Mouse (Mus musculus) heart, embryonic 11.5 days (tissue): ENCODE results near the gene H2al1c. TPM values are rescaled to one million over a fixed set of nuclear protein-coding genes. Genes with fewer than 3 reads are reported as not detected.
"Not testable (repeated sequence)": the region's sequence is repeated elsewhere in the genome, so short reads cannot be mapped to it uniquely, and the experiment has no call there.

ENCODE experiments used
- ATAC-seq: fragments of 200-750 bp; cut with Nextera tagmentation; replicated peaks from 2 replicates; pipeline ENCODE4 v1.8.0; 2017; ENCODE audit warnings: moderate library complexity; ENCODE audit not compliant: insufficient number of reproducible peaks, low FRiP score, low TSS enrichment
- H3K27ac ChIP-seq: fragments of 300-500 bp; sonication (generic); 2 replicates; pipeline ENCODE4 v1.5.1; 2014; ENCODE audit warnings: mild to moderate bottlenecking, low read depth, low read length
- H3K27me3 ChIP-seq: fragments of 300-500 bp; sonication (generic); 2 replicates; pipeline ENCODE4 v1.6.1; 2014; ENCODE audit warnings: mild to moderate bottlenecking, low read length, mixed read lengths; ENCODE audit not compliant: control insufficient read depth, insufficient read depth
- H3K36me3 ChIP-seq: fragments of 300-500 bp; sonication (generic); 2 replicates; pipeline ENCODE4 v1.6.1; 2014; ENCODE audit warnings: mild to moderate bottlenecking, low read length, moderate library complexity, mixed read lengths; ENCODE audit not compliant: control insufficient read depth, insufficient read depth
- H3K4me1 ChIP-seq: fragments of 300-500 bp; sonication (generic); 2 replicates; pipeline ENCODE4 v1.6.1; 2014; ENCODE audit warnings: low read length; ENCODE audit not compliant: control insufficient read depth, insufficient read depth
- H3K4me2 ChIP-seq: fragments of 300-500 bp; sonication (generic); 2 replicates; pipeline ENCODE4 v1.6.1; 2014; ENCODE audit warnings: mild to moderate bottlenecking, moderate library complexity
- H3K4me3 ChIP-seq: fragments of 300-500 bp; sonication (generic); 2 replicates; pipeline ENCODE4 v1.5.1; 2014; ENCODE audit warnings: low read depth, low read length
- H3K9ac ChIP-seq: fragments of 300-500 bp; sonication (generic); 2 replicates; pipeline ENCODE4 v1.6.1; 2014; ENCODE audit warnings: mild to moderate bottlenecking, low read depth, low read length, moderate library complexity
- H3K9me3 ChIP-seq: fragments of 300-500 bp; sonication (generic); replicated peaks from 2 replicates; pipeline ENCODE4 v1.6.1; 2016; ENCODE audit warnings: low read length; ENCODE audit not compliant: control insufficient read depth
- WGBS: fragments of 180-500 bp; shearing (Covaris S2); extraction: QIAGEN DNeasy Blood & Tissue Kit; methylation state at CpG from one replicate; pipeline ENCODE4 v1.1.7; 2014; ENCODE audit not compliant: insufficient replicate concordance; 5-methylcytosine and 5-hydroxymethylcytosine counted together
- polyA plus RNA-seq: library from polyadenylated mRNA; unstranded; fragments of >200 nt; fragmentation: Nextera tagmentation; extraction: Ambion mirVana; gene quantifications from 2 replicates; pipeline ENCODE4 v1.2.1, GENCODE M21; 2014

H2al1c gene
- polyA plus RNA-seq: not detected in 2 replicates

GRCm38 (mm10) chrX:11305355-11305754, at the start of gene H2al1c:
TSS of gene H2al1c (plus strand) at chrX:11305655.
- H3K4me2 ChIP-seq: not testable (repeated sequence)

DNA sequence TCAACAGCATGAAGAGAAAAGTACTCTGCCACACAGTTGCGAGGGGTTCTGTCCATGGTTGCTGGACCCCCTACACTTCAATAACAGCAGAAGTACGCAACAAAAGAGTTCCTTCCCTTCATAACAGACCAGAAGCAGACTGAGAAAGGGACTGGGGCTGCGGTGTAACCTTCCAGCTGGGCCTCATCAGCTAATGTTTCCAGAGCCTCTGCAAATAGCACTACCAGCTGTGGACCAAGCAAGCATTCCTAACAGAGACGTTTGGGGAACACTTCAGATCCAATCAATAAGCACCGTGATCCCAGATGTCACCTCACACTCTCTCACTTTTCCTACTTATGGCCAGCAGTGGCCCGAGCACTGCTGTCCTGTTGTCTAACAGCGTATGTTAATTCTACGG, 40.5 kb upstream of the H2al1c start:
- no peak overlapping the region for H3K27ac ChIP-seq
- H3K4me1 ChIP-seq: no peaks in the 10 kb centered on the region
- WGBS: 68% methylated on average over 8 of the region's 8 CpGs
- H3K9ac ChIP-seq: no peak overlapping the region
- ATAC-seq: no peak
- H3K9me3 ChIP-seq: no peaks in the 10 kb centered on the region
- no peak overlapping the region for H3K4me3 ChIP-seq
- H3K27me3 ChIP-seq: no peaks in the 10 kb centered on the region
- no peaks in the 10 kb centered on the region for H3K36me3 ChIP-seq
- no peak overlapping the region for H3K4me2 ChIP-seq

More at GRCm38 (mm10) chrX:11305355-11305754, at the start of gene H2al1c:
- not testable (repeated sequence) for H3K4me1 ChIP-seq, H3K27ac ChIP-seq, H3K9ac ChIP-seq, H3K9me3 ChIP-seq, H3K27me3 ChIP-seq, H3K4me3 ChIP-seq, H3K36me3 ChIP-seq, ATAC-seq
- WGBS: 33% methylated on average over 1 of the region's 6 CpGs

GRCm38 (mm10) chrX:11267791-11268190, 37.7 kb upstream of the H2al1c start:
- Histone ChIP-seq H3K27ac (no peak overlapping the region), H3K36me3 (no peaks in the 10 kb centered on the region), H3K4me1 (no peaks in the 10 kb centered on the region), H3K4me2 (no peak overlapping the region), H3K9me3 (no peaks in the 10 kb centered on the region), H3K27me3 (no peaks in the 10 kb centered on the region), H3K4me3 (no peak overlapping the region), H3K9ac (no peak overlapping the region)
- ATAC-seq: no peak
- 58% methylated on average over 7 of the region's 7 CpGs for WGBS

- no peak for ATAC-seq
- H3K4me1 ChIP-seq: no peaks in the 10 kb centered on the region
- no peak overlapping the region for H3K27ac ChIP-seq
- H3K9me3 ChIP-seq: no peaks in the 10 kb centered on the region
- no peak overlapping the region for H3K4me2 ChIP-seq
- H3K36me3 ChIP-seq: no peaks in the 10 kb centered on the region
- H3K9ac ChIP-seq: no peak overlapping the region
- no peaks in the 10 kb centered on the region for H3K27me3 ChIP-seq
- WGBS: 82% methylated on average over 3 of the region's 3 CpGs
- no peak overlapping the region for H3K4me3 ChIP-seq
Measured at GRCm38 (mm10) chrX:11269074-11269473, 36.4 kb upstream of the H2al1c start.

DNA sequence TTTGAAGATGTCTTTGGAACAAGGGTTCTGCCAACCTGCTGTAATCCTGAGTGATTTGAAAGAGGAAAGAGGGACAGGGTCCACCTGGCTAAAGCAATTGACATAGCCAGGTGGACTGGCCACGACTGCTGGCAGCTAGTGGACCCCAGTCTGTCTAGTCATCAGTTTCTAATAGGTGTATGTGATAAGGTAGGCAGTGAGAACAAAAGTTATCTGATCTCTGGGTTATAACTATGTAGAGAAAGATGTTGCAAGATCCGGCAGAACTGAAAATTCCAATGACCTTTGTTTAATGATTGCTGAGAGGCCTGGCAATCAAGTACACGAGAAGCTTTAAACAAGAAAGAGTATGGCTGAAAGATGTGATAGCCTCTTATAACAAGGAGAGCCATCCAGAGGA, 32.3 kb upstream of the H2al1c start:
- no peak for ATAC-seq

GRCm38 (mm10) chrX:11277083-11277482, 28.4 kb upstream of the H2al1c start:
- Histone ChIP-seq H3K9ac (no peak overlapping the region), H3K4me1 (no peaks in the 10 kb centered on the region), H3K27ac (no peak overlapping the region), H3K36me3 (no peaks in the 10 kb centered on the region), H3K9me3 (no peaks in the 10 kb centered on the region), H3K4me2 (no peak overlapping the region), H3K4me3 (no peak overlapping the region), H3K27me3 (no peaks in the 10 kb centered on the region)
- ATAC-seq: no peak
- WGBS: 68% methylated on average over 6 of the region's 6 CpGs

More for the DNA sequence above, 32.3 kb upstream of the H2al1c start:
- Histone ChIP-seq H3K27ac (no peak overlapping the region), H3K4me3 (no peak overlapping the region), H3K9ac (no peak overlapping the region), H3K9me3 (no peaks in the 10 kb centered on the region), H3K27me3 (no peaks in the 10 kb centered on the region), H3K36me3 (no peaks in the 10 kb centered on the region), H3K4me2 (no peak overlapping the region), H3K4me1 (no peaks in the 10 kb centered on the region)
- 72% methylated on average over 3 of the region's 3 CpGs for WGBS

DNA sequence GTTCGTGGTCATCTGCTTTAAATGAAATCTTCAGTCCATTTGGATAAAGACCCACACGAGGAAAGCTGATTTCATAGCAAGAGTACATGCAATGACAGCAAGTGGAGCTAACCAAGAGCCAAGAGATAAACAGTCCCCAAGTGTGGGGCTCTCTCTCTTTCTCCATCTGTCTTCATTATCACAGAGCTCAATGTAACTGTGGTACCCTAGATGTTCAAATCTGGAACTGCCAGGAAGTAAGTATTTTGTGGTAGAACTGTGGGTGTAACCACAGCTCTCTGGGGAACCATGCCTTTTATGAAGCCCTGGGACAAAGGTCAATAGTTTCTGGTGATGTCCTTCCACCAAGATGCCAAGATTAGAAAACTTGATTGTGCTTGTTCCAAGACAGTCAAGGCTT, 24.7 kb upstream of the H2al1c start:
- 0 out of 2 replicates have a peak, but pooled peaks cover 2% of the 10 kb centered on the region for H3K27me3 ChIP-seq
- no peak overlapping the region for H3K9ac ChIP-seq
- no peak overlapping the region for H3K4me2 ChIP-seq
- no peaks in the 10 kb centered on the region for H3K4me1 ChIP-seq
- H3K4me3 ChIP-seq: no peak overlapping the region
- no peaks in the 10 kb centered on the region for H3K36me3 ChIP-seq
- WGBS: 60% methylated on average over 2 of the region's 2 CpGs
- ATAC-seq: no peak
- no peak overlapping the region for H3K27ac ChIP-seq
- no peaks in the 10 kb centered on the region for H3K9me3 ChIP-seq

DNA sequence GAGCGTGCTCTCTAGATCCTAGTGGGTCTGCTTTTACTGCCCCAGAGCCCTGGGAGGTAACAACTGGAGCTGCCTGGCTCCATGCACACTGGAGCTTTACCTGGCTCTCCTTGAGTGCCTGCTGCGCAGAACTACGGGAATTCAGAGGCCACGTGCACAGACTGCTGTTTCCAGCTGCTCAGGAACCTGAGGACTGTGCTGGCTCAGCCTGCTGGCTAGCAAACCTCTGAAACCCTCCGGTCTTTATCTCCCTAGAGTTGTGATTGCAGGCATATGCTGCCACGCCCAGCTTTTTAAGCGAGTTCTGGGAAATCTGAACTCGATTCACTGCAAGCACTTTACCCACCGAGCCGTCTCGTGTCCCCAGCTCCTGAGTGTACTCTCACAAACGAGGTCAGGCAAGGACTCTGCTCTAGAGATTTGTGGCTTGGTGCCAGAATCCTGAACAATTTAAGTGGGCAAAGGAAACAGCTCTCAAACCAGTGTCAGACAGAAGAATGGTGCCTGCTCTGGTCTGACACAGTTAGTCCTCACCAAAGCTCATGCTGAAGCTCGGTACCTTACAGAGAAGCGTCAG, 17.1 kb upstream of the H2al1c start:
- no peak overlapping the region for H3K9ac ChIP-seq
- H3K27ac ChIP-seq: no peak overlapping the region
- H3K27me3 ChIP-seq: peaks cover 5% of the 10 kb centered on the region; the same call in 1 of the 2 replicates
- 48% methylated on average over 14 of the region's 14 CpGs for WGBS
- H3K4me1 ChIP-seq: no peaks in the 10 kb centered on the region
- no peak for ATAC-seq
- no peak overlapping the region for H3K4me2 ChIP-seq
- no peaks in the 10 kb centered on the region for H3K36me3 ChIP-seq
- no peak overlapping the region for H3K4me3 ChIP-seq
- no peaks in the 10 kb centered on the region for H3K9me3 ChIP-seq

- WGBS: 55% methylated on average over 4 of the region's 4 CpGs
- no peaks in the 10 kb centered on the region for H3K36me3 ChIP-seq
- no peaks in the 10 kb centered on the region for H3K4me1 ChIP-seq
- H3K27ac ChIP-seq: no peak overlapping the region
- H3K27me3 ChIP-seq: peaks cover 5% of the 10 kb centered on the region; the same call in 1 of the 2 replicates
- H3K9me3 ChIP-seq: no peaks in the 10 kb centered on the region
- no peak for ATAC-seq
- H3K9ac ChIP-seq: no peak overlapping the region
- H3K4me2 ChIP-seq: no peak overlapping the region
- no peak overlapping the region for H3K4me3 ChIP-seq
Measured at GRCm38 (mm10) chrX:11289244-11289643, 16.2 kb upstream of the H2al1c start.
